Mouse (Mus musculus): ENCODE measurements at regions not wholly inside any gene's neighbourhood (a gene's known extent, or its start where the extent isn't known, plus 50 kb on each side); places are given as distances from the start of the nearest gene placed in this dataset.
"Not testable (repeated sequence)": the region's sequence is repeated elsewhere in the genome, so short reads cannot be mapped to it uniquely, and the experiment has no call there.

DNA sequence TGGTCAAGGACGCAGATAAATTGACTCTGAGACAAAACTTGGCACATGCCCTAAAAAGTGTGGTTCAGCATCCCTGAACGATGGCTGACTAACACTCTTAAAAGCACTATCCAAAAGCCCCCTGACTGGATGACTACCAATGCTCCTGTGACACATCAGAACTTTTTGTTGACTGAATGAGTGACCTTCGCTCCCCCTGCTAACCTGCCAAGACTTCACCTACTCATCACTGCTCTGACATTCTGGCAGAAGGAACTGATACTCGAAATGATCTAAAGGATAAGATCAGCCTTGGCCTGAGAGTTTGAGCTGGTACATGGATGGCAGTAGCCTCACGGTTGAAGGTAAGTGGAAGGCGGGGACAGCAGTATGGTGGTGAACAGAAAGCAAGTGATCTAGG lies 62.4 kb upstream of the Tgm3 start:
- DNase-seq (ENCODE audit: low spot score in 2 of 2) = not testable (repeated sequence)

DNA sequence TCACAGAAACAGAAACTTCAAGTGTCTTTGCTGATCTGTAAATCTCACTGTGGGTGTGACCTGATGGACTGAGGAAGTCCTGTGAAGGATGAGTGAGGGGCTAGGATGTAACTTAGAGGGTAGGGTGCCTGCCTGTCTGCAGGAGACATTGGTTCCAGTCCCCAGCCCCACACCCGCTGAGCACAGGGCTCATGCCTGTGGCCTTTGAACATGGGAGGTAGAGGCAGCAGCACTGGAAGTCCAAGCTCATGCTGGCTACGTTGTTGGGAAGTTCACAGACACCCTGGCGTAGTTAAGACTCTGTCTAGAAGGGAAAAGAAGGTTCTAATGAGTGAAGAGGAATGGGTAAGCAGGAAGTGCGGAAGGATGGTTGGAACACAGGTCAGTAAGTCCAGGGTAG lies 59.7 kb upstream of the Tgm3 start:
- DNase-seq (ENCODE audit: low spot score in 2 of 2) = no peak

- no peak for DNase-seq (ENCODE audit: low spot score in 2 of 2)
These were observed 56.9 kb upstream of the Tgm3 start for GRCm38 (mm10) chr2:129955260-129955691.

DNA sequence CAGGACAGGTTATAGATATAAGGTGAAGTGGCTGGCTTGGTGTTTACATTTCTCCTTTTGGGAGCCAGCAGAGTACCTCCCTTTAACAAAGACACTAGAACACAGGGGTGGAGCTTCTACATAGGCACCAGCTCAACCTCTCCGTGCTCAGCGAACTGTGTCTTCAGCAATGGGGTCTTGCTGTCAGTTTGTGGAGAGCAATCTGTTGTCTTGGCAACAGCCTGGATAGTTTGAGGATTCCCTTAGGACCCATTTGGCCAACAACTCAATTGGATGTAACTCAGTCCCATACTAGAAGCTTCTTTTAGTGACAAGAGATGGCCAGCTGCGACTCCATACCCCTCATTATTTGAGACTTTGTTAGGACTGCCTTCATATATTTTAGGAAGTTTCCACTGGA lies 54.0 kb upstream of the Tgm3 start:
- no peak for DNase-seq (ENCODE audit: low spot score in 2 of 2)

- DNase-seq (ENCODE audit: low spot score in 2 of 2) = no peak
These were observed 51.8 kb upstream of the Tgm3 start for GRCm38 (mm10) chr2:129960364-129960763.

- DNase-seq (ENCODE audit: low spot score in 2 of 2) = no peak
These were observed 50.6 kb upstream of the Tgm3 start for GRCm38 (mm10) chr2:129961522-129961921.
